Mouse (Mus musculus): Measurements from ENCODE around the gene Ip6k1. TPM values are rescaled to one million over a fixed set of nuclear protein-coding genes. Genes with fewer than 3 reads are reported as not detected.
"Not testable (repeated sequence)": the region's sequence is repeated elsewhere in the genome, so short reads cannot be mapped to it uniquely, and the experiment has no call there.

Ip6k1 gene
- total RNA-seq, 2 experiments from 2014 or later = 12.5 to 22.8 TPM

DNA sequence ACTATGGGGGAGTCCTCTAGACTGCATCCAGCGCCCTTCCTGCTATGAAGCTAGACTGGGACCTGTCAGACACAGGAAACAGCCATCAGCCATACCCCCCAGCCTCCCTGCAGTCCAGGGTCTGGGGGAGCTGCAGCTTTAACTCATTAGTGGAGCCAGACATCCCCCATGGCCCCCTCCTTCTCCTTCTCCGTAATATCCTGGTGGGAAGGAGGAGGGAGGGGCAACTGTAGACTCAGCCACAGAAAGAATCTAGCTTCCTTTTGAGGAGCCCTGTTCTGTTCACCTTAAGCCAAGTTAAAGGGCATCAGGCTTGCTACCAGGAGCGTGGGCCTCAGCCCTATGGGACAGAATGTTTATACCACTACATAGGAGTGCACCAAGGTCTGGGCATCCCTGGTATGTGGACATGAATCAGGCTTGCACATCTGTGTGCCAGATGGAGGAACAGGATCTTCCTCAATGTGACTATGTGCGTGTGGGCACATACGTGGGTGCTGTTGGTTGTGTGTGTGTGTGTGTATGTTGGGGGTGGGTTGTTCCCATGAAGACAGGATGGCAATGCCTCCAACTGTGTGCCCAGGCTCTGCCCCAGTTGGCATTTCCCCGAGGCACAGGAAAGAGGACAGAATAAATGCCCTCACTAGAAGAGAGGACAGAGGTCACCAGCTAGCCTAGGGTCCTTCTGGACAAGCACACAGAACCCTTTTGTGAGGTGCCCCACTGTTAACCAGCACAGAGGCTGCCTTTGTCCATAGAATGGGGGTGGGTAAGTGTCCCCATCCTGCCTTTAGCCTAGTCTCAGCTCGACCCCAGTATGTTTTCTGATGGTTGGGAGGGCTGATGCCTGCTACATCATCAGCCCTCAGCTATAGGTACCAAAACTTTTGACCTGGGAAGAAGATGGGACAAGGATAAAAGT lies 20.4 kb upstream of the Ip6k1 start:
- ATAC-seq (replicated peaks; ENCODE audit: poor library complexity) = 0 out of 2 replicates have a peak, but pooled peaks have one; percentile 3

DNA sequence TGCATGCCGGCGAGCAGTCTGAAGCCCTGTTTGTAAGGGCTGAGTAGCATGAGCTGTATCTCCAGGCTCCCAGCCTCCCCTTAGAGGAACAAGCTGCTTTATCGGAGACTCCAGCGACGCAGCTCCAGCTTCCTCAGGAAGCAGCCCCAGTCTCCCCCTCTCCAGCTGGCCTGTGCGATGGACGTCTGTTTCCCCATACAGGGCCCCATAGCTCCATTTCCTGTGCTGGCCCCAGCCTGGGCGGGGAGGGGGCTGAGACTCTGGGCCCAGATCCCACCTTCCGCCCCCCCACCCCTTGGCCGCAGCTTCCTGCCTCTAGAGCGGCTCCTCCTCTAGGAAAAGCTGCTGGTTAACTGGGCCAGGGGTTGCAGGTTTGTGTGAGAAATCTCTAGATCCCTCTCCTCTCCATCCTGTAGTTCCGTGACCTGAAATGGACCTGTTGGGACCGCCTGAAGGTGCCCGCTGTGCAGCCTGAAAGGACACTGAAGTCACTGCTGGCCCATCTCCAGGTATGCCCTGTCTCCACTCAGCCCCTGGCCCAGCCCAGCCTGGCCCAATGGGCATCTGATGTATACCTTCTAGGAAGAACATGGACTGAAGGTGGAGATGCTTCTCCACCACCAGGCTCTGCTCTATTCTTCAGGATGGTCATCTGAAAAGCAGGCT lies 19.5 kb upstream of the Ip6k1 start, which contains the start of gene Gm20661:
Gene Gm20661 (plus strand): TSS at position 378 of the 666 bp plus-strand sequence.
- peak; percentile 61 for ATAC-seq (replicated peaks; ENCODE audit: poor library complexity)

DNA sequence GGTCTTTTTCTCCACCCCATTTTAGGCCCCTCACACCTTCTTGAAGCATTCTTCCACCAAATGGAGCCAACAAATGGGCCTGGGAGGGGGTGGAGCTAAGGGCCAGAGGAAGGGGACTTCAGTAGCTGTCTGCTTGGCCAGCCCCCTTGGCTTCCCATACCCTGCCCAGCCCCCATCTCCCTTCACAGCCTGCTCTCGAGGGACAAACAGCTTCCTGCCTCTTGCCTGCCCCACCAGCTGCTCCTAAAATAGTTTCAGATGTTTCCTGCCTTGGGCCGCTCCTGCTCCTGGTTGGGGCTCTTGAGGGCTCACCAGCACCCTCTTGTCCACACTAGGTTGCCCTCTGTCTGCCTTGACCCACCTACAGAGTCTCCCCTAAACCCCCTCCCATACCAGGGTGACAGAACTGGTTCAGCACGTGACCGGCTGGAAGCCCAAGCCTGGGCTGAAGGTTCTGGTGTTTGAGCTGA lies 18.8 kb upstream of the Ip6k1 start:
- peak; percentile 36 for ATAC-seq (replicated peaks; ENCODE audit: poor library complexity)

DNA sequence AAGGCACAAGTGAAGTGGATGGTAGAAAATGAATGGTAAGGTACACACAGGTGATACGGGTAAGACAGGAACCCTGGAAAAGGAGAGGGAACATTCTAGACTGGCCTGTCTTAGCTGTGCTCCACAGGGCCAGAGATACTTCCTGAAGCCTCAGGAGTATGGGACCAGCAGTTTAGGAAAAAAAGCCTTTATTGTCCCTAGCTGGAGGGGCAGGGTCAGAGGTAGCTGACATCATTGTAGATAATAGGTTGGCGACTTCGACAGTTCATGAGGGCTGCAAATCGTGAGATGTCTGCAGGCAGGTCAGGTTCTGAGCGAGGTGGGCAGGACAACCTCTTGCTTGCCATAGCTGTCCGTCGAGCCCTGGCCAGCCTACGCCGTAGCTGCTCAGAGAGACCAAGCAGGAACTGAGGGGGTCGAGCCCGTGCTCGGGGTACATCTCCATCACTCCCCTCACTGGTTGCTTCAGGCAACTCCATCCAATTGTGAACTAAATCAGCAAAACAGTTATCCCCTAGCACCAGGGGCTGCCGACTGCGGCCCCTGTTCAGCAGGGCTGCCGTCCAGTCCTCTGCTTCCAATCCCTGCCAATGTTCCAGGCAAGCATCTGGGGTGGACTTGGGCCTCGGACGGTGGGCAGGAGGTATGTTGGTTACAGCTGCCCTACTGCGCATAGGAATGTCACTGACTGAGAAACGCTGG lies 18.1 kb upstream of the Ip6k1 start:
- ATAC-seq (replicated peaks; ENCODE audit: poor library complexity) = no peak

DNA sequence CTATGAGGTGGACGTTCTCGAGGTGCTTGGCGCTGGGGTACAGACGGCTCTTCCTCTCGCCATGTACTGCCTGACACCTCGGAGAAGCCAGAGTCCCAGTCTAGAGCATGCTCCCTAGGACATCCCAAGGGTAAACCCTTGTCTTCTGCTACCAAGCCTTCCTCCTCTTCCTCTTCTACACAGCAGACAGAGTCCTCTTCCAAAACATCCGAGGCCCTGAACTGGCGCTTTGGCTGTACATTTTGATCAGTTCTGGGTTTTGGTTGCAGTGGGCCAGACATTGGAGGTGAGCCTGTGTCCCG lies 17.6 kb upstream of the Ip6k1 start:
- no peak for ATAC-seq (replicated peaks; ENCODE audit: poor library complexity)

DNA sequence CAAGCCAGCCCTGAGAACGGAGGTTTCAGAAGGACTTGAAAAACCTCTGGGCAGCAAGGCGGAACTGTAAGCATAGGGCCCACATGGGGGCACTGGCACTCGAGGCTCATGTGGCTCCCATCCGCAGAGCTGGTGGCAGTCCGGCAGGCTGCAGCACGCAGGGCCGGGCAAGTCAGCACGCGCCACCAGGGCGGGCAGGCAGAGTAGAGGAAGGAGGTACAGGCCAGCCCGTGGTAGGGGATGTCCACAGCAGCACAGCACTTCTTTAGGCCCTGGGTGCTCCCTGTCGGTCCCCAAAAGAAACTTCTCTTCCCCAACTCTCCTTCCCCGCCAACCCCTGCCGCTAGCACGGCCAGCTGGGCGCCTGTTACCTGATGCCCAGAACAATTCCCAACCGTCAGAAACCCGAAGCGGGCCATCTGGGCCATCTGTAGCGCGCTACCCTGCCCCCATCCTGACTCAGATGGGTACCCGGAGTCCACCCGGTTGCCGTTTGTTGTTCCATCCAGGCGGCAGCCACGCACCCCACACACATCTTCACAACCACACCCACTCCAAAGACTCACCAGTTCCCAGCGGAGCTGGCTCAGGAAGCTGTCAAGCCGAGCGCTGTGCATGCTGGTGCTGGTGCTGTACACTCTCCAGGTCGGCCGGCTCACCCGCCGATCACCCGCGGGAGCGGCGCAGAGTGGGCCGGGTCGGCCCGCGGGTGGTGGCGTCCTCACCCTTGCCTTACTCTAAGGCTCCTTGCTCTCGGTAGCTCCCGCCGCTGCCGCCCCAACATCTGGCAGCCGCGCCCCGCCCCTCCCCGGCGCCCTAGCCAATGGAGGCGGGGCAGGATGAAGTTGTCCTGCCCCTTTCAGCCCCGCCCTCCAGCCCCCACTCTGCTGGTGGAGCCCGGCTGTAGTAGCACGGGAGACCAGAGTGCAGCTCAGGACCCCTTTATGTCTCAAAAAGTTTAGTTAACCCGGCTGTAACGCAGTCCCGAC lies 16.9 kb upstream of the Ip6k1 start, which contains the start of gene Inka1:
Gene Inka1 (minus strand): TSS at position 749 of the 989 bp plus-strand sequence.
- ATAC-seq (replicated peaks; ENCODE audit: poor library complexity) = peak; percentile 49

DNA sequence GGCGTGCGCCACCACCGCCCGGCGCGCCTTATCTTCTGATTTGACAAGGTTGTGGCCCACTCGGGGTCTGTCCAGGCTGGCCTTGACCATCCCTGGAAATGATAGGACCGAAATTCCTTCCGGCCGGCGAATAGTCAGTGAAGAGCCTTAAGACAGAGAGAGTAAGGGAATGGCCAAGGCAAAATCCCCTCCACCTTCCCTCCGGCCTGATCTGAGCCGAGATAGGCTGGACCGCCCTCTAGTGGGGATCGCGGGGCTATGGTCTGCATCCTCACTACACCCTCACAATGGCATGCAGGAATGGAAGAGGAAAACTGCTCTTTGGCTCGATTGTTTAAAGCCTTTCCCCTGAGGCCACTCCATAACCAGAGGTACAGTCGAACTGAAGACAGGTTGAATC lies 15.9 kb upstream of the Ip6k1 start:
- ATAC-seq (replicated peaks; ENCODE audit: poor library complexity) = peak; percentile 35

DNA sequence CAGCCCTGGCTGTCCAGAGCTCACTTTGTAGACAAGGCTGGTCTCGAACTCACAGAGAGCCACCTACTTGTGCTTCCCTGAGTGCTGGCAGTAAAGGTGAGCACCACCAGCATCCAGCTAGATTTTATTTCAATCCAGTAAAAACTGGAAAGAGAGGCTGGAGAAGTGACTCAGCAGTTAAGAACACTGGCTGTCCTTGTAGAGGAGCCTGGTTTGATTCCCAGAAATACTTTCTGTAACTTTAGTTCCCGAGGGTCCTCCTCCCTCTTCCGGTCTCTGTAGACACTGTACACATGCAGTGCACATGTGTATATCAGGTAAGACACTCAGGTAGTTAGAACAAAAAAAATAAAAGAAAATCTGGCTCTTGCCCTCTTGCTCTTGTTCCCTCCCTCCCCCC lies 14.4 kb upstream of the Ip6k1 start:
- ATAC-seq (replicated peaks; ENCODE audit: poor library complexity) = no peak

DNA sequence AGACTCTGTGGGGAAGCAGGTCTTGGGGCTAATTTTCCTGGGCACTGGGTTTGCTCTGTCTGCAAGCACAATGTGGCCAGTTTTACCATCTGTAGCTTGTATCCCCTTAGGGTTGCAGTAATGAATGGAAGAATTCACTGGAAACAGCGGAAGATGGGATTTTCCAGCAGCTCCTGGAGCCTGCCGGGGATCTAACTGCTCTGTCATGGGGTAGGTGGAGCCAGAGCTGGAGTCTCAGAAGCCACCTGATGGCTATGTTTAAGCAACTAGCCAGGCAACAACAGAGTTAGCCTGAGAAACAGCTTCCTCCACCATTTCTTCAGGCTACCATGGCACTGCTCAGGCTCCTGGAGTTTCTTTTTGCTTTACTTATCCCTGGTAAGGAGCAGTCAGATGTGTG lies 10.1 kb upstream of the Ip6k1 start, which contains the start of gene Cdhr4:
Gene Cdhr4 (plus strand): TSS at position 301 of the 400 bp plus-strand sequence.
- ATAC-seq (replicated peaks; ENCODE audit: poor library complexity) = no peak

DNA sequence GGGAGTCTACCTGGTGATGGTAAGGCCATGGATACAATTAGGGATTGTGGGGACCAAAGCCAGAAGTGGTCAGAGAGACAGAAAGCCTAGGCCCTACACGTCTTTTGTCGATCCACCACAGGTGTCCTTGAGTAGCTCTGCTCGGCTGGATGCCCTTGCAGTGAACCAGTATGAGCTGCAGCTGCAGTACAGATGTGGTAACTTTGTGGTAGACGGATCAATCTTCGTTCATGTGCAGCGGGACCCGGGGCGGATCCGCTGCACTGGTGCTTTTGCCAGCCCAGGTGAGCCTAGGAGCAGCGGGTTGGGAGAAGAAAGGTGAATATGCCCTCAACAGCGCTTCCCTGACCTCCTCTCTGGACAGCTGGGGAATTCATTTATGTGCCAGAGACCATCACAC lies 9.3 kb upstream of the Ip6k1 start:
- ATAC-seq (replicated peaks; ENCODE audit: poor library complexity) = no peak

DNA sequence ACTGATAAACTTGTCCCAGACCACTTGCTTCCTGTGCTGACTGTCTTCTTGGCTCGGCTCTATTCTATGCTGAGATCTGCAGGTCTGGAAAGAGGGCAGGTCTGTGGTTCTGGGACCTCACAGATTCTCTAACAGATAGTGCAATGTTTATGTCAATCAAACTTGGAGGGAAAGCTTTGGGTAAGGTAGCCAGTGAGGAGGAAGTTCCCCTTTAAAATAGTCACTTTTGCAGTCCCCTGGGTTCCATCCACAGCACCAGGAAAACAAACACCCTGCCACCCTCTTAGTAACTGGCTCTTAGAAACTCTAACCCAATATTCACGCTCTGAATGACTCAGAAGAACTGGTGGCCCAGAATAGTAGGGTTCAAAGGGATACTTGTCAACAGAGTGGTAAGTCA lies 7.8 kb upstream of the Ip6k1 start:
- ATAC-seq (replicated peaks; ENCODE audit: poor library complexity) = peak; percentile 36

DNA sequence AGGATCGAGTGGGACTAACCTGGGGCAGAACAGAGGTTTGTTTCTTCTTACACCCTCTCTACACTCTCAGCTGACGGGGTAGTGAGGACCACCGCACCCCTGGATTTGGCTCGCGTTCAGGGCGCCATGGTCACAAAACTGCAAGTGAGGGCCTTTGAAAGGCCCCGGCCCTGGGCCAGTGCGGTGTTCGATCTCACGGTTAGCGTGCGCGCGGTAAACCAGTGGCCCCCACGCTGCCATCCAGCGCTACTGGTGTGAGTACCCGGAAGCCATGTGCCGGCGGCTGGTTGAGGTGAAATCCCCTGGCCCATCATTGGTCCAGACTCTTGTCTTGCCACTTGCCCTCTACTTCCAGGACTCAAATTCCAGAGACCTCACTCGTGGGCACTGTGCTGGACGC lies 6.8 kb upstream of the Ip6k1 start:
- no peak for ATAC-seq (replicated peaks; ENCODE audit: poor library complexity)

DNA sequence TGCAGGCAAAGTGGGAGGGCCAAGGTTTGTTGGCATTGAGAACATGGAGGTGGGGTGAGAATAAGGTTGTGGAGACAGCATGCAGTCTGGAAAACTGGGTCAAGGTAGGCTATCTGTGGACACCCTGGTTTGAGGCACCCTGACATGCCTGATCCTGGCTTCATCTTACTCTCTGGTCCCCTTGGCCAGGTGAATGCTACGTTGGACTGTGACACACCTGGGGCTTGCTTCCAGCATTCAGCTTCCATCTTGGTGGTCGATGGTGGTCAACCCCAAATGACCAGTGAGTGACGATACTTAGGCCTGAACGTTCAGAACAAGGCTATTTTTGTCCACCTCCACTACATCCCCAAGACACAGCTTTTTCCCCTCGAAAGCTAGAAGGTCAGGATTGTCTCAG lies 6.3 kb upstream of the Ip6k1 start, which contains the start of gene Gm20662:
Gene Gm20662 (plus strand): TSS at position 301 of the 400 bp plus-strand sequence.
- no peak for ATAC-seq (replicated peaks; ENCODE audit: poor library complexity)

DNA sequence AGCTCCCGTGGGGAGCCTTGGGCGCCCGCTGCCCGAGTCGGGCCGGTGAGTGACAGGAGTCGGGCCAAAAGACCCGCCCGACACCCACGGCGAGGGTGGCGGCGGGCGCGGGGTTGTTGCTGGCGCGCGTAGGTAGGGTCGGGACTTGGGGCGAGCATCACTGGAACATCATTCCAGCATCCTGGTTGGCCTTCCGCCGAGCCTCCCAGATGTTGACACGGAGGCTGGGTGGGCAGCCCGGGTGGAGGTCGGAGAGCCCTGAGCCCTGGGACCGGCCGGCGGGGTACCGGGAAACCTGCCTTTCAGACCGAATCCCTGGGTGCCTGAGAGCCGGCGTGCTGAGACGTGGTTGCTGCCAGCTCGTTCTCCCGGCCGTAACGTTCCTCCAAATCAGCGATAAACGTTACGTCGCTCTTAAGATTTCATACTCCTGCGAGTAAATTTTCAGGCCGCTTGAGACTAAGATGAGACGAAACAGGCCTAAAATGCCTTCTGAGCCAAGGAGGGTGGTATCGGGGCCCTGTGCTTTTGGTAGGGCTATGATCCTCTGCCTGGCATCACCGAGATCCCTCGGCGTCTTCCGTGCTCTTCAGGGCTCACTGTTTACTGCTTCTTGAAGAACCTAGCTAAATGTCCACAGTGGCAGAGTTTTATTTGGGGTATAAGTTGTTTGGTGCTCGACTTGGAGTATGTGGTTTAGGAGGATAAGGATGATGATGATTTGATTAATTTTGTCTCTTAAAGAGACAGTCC lies 653 bp downstream of the Ip6k1 start:
- ATAC-seq (replicated peaks; ENCODE audit: poor library complexity) = 0 out of 2 replicates have a peak, but pooled peaks have one; percentile 5

DNA sequence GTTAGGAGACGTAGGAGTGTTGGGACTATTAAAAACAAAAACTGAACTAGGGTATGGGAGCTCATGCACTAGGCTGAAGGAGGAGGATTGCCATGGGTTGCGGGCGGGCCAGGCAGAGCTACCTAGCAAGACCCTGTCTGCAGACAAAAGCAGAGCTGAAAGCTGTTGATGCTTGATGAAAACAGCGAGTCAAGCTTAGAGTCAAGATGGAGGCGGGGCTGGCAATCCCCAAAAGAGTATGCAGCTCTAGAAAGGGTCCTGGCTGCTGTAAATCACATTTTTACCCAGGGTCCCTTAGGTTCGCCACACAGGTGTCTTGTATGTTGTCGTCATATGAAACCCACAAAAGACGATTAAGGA lies 1.2 kb downstream of the Ip6k1 start:
- no peak for ATAC-seq (replicated peaks; ENCODE audit: poor library complexity)

DNA sequence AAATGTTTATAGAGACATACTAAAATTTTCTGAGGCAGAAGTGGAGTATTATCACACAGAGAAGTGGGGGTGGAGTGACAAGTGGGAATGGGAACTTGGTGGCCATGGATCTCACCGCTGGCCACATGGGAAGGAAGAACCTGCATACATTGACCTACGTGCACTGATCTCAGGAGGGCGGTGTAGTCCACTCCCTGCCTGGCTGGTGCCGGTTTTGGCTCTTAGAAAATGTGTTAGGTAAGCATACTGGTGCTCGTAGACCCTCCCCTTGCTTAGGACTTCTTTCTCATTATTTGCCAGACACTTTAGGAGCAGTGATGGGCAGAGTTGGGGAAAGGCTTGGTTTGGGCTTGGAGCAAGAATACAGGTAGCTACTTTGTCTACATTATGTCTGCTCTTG lies 5.7 kb downstream of the Ip6k1 start:
- ATAC-seq (replicated peaks; ENCODE audit: poor library complexity) = no peak

DNA sequence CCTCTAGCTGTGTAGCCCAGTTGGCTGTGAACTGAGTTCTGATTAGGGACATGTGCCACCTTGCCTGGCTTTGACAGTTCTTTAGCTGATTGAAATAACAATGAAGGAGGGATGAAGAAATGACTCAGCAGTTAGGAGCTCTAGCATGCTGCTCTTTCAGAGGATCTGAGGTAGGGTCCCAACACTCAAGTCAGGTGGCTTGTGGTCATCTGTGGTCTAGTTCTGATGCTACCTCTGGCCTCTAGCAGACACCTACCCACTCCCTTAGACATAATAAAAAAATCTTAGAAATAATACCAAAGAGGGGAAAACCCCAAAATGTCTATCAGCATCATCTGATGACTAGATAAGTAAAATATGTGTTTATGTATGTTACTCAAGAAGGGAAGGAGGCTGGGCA lies 8.1 kb downstream of the Ip6k1 start:
- peak; percentile 39; the same call in 1 of the 2 replicates for ATAC-seq (replicated peaks; ENCODE audit: poor library complexity)

DNA sequence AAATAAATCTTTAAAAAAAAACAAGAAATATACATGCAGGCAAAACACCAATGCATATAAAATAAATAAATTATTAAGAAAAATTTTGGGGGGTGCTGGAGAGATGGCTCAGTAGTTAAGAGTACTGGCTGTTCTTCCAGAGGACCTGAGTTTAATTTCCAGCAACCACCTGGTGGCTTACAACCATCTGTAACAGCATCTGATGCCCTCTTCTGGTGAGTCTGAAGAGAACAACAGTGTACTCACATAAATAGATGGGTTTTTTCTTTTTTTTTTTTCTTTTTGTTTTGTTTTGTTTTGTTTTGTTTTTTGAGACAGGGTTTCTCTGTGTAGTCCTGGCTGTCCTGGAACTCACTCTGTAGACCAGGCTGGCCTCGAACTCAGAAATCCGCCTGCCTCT lies 11.3 kb downstream of the Ip6k1 start:
- not testable (repeated sequence) for ATAC-seq (replicated peaks; ENCODE audit: poor library complexity)

DNA sequence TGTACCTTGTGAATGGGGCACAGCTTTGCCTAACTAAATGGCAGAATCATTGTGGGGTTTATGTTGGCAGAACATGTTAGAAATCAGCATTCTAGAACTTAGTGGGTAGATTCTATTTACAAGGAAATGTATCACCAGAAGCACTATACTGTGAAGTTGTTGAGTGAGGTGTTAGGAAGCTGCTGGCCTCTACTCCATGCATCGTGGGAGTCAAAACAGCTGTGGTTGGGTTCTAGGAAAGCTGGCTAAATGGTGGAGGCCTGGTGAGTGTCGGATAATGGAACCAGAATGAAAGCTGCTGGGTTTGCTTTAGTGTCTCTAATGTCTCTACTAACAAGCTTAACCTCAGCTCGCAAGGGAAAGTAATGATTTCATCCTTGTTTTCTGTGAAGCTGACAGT lies 14.8 kb downstream of the Ip6k1 start:
- ATAC-seq (replicated peaks; ENCODE audit: poor library complexity) = no peak

All from megakaryocyte progenitor cell, adult 5-6 weeks (primary cell).